Mouse (Mus musculus) liver, embryonic 12.5 days (tissue): ENCODE results near the gene Fmo3. TPM values are rescaled to one million over a fixed set of nuclear protein-coding genes. Genes with fewer than 3 reads are reported as not detected.

Experiments used
- ATAC-seq: fragments of 200-750 bp; cut with Nextera tagmentation; 2 replicates; pipeline ENCODE4 v1.8.0; 2017; ENCODE audit warnings: moderate number of reproducible peaks, mild to moderate bottlenecking, moderate library complexity
- H3K27ac ChIP-seq: fragments of 300-500 bp; sonication (generic); 2 replicates; pipeline ENCODE4 v1.5.1; 2016; ENCODE audit warnings: mild to moderate bottlenecking
- H3K27me3 ChIP-seq: fragments of 300-500 bp; sonication (generic); replicated peaks from 2 replicates; pipeline ENCODE4 v1.6.1; 2016; ENCODE audit warnings: mild to moderate bottlenecking, moderate library complexity
- H3K36me3 ChIP-seq: fragments of 300-500 bp; sonication (generic); 2 replicates; pipeline ENCODE4 v1.6.1; 2016; ENCODE audit warnings: mild to moderate bottlenecking, moderate library complexity
- H3K4me1 ChIP-seq: fragments of 300-500 bp; sonication (generic); 2 replicates; pipeline ENCODE4 v1.6.1; 2016
- H3K4me2 ChIP-seq: fragments of 300-500 bp; sonication (generic); 2 replicates; pipeline ENCODE4 v1.6.1; 2016; ENCODE audit warnings: mild to moderate bottlenecking, moderate library complexity
- H3K4me3 ChIP-seq: fragments of 300-500 bp; sonication (generic); 2 replicates; pipeline ENCODE4 v1.5.1; 2016; ENCODE audit warnings: mild to moderate bottlenecking, moderate library complexity
- H3K9ac ChIP-seq: fragments of 300-500 bp; sonication (generic); 2 replicates; pipeline ENCODE4 v1.6.1; 2016; ENCODE audit warnings: mild to moderate bottlenecking, moderate library complexity
- H3K9me3 ChIP-seq: fragments of 300-500 bp; sonication (generic); replicated peaks from 2 replicates; pipeline ENCODE4 v1.6.1; 2016; ENCODE audit warnings: mild to moderate bottlenecking, moderate library complexity
- WGBS: fragments of 180-500 bp; shearing (Covaris S2); methylation state at CpG from one replicate; pipeline ENCODE4 v1.1.7; 2016; ENCODE audit not compliant: insufficient replicate concordance; 5-methylcytosine and 5-hydroxymethylcytosine counted together
- polyA plus RNA-seq: library from polyadenylated mRNA; unstranded; fragments of >200 nt; fragmentation: Nextera tagmentation; extraction: Ambion mirVana; gene quantifications from 2 replicates; pipeline ENCODE4 v1.2.1, GENCODE M21; 2016

Gene Fmo3
- polyA plus RNA-seq, 1 experiment from 2014 or later, result not detected

DNA sequence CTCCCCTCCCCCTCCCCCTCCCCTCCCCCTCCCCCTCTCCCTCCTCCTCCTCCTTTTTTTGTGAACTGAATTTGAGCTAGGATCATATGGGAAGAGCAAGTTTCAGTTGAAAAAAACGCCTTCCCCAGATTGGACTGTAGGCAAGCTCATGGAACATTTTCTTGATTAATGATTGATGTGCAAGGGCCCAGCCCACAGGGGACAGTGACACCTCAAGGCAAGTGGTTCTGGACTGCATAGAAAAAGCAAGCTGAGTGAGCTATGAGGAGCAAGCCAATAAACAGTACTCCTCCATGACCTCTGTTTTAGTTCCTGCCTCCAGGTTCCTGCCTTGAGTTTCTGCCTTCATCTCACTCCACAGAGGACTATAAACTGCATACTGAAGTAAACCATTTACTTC lies 59.2 kb downstream of the Fmo3 start:
- Histone ChIP-seq H3K9me3 (no peaks in the 10 kb centered on the region), H3K36me3 (no peaks in the 10 kb centered on the region), H3K9ac (no peak overlapping the region), H3K4me1 (no peaks in the 10 kb centered on the region), H3K4me3 (no peak overlapping the region), H3K27me3 (no peaks in the 10 kb centered on the region), H3K27ac (no peak overlapping the region), H3K4me2 (no peak overlapping the region)
- 25% methylated on average over 1 of the region's 1 CpGs for WGBS
- ATAC-seq, result no peak

DNA sequence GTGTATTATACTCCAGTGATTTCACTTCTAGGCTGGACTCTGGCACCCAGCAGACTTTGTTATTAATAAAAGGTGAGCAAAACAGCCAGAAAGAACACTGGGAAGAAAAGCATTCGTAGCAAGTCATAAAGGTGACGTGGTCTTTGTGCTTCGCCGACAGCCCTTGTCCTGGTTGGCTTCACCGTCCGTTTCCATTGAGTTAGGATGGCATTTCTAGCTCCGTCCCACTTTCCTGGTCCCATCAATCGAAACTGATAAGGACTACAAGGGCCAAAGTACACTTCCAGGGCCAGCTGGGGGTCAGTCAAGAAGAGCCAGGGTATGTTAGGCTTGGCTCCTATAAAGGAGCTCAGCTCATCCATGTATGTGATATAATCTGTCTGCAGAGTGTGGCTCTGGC lies 67.7 kb downstream of the Fmo3 start:
- H3K4me3 ChIP-seq, result no peak overlapping the region
- no peaks in the 10 kb centered on the region for H3K9me3 ChIP-seq
- H3K27ac ChIP-seq, result no peak overlapping the region
- no peaks in the 10 kb centered on the region for H3K36me3 ChIP-seq
- H3K27me3 ChIP-seq, result no peaks in the 10 kb centered on the region
- H3K4me1 ChIP-seq, result no peaks in the 10 kb centered on the region
- ATAC-seq, result no peak
- no peak overlapping the region for H3K9ac ChIP-seq
- no peak overlapping the region for H3K4me2 ChIP-seq
- WGBS, result 63% methylated on average over 8 of the region's 8 CpGs

DNA sequence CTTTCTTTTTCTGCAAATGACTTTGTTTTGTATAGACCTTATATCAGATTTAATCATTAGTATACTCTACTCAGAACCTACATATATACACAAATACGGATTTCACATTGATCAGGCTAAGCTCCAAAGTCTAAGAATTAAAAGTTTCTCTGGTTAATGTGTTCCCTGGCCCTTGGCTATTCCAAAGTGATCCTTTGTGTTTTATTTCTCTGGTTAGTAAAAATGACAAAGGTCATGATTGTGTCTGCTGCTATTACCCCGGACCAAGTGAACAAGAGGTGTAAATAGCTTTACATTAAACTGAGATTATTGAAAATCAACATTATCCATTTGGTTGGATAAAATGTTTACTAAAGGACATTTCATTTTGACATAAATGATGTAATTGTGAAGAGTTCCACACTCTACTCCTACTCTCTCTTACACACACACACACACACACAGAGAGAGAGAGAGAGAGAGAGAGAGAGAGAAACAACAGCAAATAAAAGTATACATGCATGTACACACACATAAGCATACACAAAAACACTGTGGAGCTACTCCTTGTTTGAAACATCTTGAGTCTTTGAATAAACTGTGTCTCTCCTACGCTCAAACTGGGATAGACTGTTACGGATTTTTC lies 69.3 kb downstream of the Fmo3 start:
- Histone ChIP-seq H3K27me3 (no peaks in the 10 kb centered on the region), H3K4me1 (no peaks in the 10 kb centered on the region), H3K27ac (no peak overlapping the region), H3K9me3 (no peaks in the 10 kb centered on the region), H3K36me3 (no peaks in the 10 kb centered on the region), H3K4me3 (no peak overlapping the region), H3K9ac (no peak overlapping the region), H3K4me2 (no peak overlapping the region)
- WGBS, result 72% methylated on average over 4 of the region's 4 CpGs
- no peak for ATAC-seq

DNA sequence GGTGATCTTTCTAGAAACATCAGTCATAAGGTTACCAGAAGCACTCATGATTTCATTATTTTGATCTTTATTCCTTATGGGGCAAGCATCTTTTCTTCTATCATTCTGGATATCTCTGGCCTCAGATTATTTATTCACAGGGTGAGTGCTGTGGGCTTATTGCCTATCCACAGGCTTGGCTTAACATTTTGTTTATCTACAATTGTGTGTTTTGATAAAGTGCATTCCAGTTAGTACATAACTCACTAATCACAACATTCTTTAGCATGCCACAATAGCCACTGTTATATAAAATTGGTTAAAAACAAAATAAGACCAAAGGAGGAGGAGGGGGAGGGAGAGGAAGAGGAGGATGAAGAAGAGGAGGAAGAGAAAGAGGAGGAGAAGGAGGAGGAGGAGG lies 72.2 kb downstream of the Fmo3 start:
- no peak overlapping the region for H3K27ac ChIP-seq
- no peak overlapping the region for H3K4me3 ChIP-seq
- no peak for ATAC-seq
- no peak overlapping the region for H3K4me2 ChIP-seq
- H3K9ac ChIP-seq, result no peak overlapping the region
- H3K36me3 ChIP-seq, result no peaks in the 10 kb centered on the region
- H3K4me1 ChIP-seq, result no peaks in the 10 kb centered on the region
- H3K9me3 ChIP-seq, result no peaks in the 10 kb centered on the region
- no peaks in the 10 kb centered on the region for H3K27me3 ChIP-seq

Other genes starting within 250 kb of the Fmo3 start
- 63.0 and 68.1 TPM in 2 replicates for gene Prrc2c, start 244.0 kb downstream of the Fmo3 start, polyA plus RNA-seq
- 0.67 and 0.79 TPM in 2 replicates for gene Fmo4, start 170.6 kb downstream of the Fmo3 start, polyA plus RNA-seq
- gene Fmo1, start 117.9 kb downstream of the Fmo3 start, polyA plus RNA-seq, result 3.8 and 4.8 TPM in 2 replicates
- 0.07 and 0.11 TPM in 2 replicates for gene Fmo2, start 85.8 kb downstream of the Fmo3 start, polyA plus RNA-seq
- not detected in 2 replicates for gene Fmo6, start 47.0 kb downstream of the Fmo3 start, polyA plus RNA-seq
- gene Mroh9, start 101.1 kb upstream of the Fmo3 start, polyA plus RNA-seq, result not detected in 2 replicates